ENCODE assay signal across 18 mouse cellular contexts in the genomic region with DNA sequence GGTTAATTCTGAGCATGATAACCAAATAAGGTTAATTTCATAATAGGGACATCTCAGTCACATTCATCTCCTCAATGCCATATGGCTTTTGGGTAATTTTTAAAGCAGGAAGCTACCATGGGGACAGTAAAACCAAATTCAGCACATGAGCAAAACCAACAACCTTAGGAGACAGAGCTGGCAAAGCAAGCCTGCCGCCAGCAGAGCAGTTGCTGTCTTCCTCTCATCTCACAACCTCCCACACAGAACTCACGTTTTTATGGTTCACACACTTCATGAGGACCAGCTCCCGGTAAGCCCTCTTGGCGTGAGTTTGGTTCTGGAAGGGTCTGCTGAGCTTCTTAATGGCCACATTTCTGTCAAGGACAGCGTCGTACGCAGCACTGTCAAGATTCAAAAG.
"Had no signal": no experiment of that assay in that cellular context is flagged by ENCODE, and none has a peak within 500 bp of the region (broad histone marks: within the 10 kb centered on the region; RNA-seq: fewer than 3 reads in every experiment).

No protein-coding gene starts in this region.

- H3K27ac ChIP-seq: limb, embryonic 12.5 days; limb, embryonic 15.5 days; liver, embryonic 14.5 days; macrophage; midbrain, embryonic 13.5 days; neural tube, embryonic 13.5 days; stomach, embryonic 15.5 days had no signal

- DNase-seq: kidney, adult 18-20 months; kidney, adult 9 months; kidney, postnatal 14 days; kidney, postnatal 4 days; liver, postnatal 0 days; lung, embryonic 14.5 days; right cerebral cortex, postnatal 14 days; spleen, adult 18-20 months; thymus, adult 18-20 months; thymus, postnatal 36 days had no signal

- H3K4me3 ChIP-seq: limb, embryonic 12.5 days; limb, embryonic 15.5 days; midbrain, embryonic 13.5 days; myocyte; neural tube, embryonic 13.5 days; stomach, embryonic 15.5 days had no signal
